Mouse (Mus musculus): ENCODE measurements at regions not wholly inside any gene's neighbourhood (a gene's known extent, or its start where the extent isn't known, plus 50 kb on each side); places are given as distances from the start of the nearest gene placed in this dataset.
A peak's percentile ranks its signal among the peaks of the same experiment; 100 is the strongest.

DNA sequence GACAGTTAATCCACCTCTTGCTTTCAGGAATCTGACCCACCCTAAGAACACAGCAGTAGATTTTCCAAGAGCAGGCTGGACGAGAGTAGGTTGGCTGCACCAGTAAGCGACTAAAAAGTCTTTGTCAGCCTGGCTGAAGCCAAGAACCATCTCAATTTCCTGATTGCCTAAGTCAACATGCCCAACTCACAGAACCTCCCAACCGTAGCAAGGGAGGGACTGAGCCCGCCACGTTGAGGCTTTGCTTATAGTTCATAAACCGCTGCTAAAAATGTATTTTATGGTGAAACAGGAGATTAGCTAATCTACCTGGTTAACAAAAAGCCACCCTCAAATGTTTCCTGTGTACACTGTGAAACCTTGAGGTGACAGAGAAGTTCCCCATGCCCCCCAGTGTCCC lies 115.4 kb upstream of the Tbl1xr1 start:
- DNase-seq (ENCODE audit: extremely low spot score), result no peak

GRCm38 (mm10) chr3:21961746-21962145 lies 114.7 kb upstream of the Tbl1xr1 start:
- no peak for DNase-seq (ENCODE audit: extremely low spot score)

- DNase-seq (ENCODE audit: extremely low spot score), result no peak
Measured at GRCm38 (mm10) chr3:21962360-21962782, 114.1 kb upstream of the Tbl1xr1 start.

- peak; percentile 22 for DNase-seq (ENCODE audit: extremely low spot score)
Measured at GRCm38 (mm10) chr3:21962921-21963732, 113.3 kb upstream of the Tbl1xr1 start.

DNA sequence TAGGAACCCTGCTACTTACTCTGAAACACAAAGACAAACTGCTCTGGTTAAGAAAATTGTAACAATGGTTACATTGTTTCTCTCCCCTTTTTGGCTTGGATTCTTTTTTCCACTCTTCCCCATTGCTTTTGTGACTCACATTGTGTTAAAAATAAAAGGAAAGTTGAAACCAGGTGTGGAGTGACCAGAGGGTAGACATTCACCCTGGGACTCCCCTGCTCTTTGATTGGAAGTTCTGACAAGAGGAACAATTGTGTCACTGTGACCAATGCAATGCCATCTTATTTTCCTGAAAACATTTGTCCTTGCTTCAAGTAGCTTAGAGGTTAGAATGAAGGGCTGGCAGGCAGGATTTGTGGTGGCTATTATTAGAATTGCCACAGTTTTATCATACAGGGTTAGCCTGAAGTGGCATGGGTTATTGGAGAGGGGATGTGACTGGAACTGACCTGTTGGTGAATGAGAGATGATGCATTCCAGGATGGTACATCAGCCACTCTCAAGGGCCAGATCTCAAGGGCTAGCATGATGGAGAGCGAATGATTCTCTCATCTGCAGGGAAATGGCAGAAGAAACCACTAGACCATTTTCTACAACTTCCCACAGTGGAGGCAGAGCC lies 112.6 kb upstream of the Tbl1xr1 start:
- DNase-seq (ENCODE audit: extremely low spot score), result peak; percentile 19

- no peak for DNase-seq (ENCODE audit: extremely low spot score)
Measured at GRCm38 (mm10) chr3:21964438-21964837, 112.0 kb upstream of the Tbl1xr1 start.

DNA sequence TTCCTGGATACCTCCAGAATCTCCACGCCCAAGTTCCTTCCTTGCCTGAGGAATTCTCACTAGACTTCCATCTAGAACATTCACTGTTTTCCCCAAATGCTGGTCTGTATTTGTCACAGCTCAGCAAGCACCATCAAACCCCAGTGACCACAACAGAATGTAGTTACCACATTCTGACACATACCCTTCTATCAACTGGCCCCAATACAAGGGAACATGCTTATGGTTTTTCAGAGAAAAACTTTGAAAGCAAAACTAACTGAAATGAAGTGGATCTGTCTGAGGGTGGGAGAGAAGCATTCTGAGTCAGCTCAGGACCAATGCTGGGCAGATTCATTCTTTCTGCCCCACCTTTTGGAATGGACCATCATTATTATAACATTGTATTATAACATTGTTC lies 110.9 kb upstream of the Tbl1xr1 start:
- DNase-seq (ENCODE audit: extremely low spot score), result no peak

GRCm38 (mm10) chr3:21971731-21972130 lies 104.7 kb upstream of the Tbl1xr1 start:
- no peak for DNase-seq (ENCODE audit: extremely low spot score)

- DNase-seq (ENCODE audit: extremely low spot score), result no peak
Measured at GRCm38 (mm10) chr3:21973153-21973552, 103.3 kb upstream of the Tbl1xr1 start.

DNA sequence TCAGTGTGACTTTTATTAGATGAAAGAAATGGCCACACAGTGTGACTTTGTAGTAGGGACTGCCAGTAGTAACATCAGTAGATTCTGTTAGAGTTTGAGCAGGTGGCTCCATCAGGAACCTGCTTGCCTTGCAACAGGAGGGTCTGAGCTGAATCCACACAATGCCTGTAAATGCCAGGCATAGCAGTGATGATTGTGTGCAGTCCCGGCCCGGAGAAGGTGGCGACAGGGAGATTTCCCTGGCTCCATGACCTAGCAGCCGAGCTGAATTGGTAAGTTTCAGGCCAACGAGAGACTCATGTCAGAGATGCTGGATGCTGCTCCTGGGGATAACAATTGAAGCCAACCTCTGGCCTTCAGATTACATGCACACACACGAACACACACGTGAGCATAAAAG lies 102.8 kb upstream of the Tbl1xr1 start:
- no peak for DNase-seq (ENCODE audit: extremely low spot score)

DNA sequence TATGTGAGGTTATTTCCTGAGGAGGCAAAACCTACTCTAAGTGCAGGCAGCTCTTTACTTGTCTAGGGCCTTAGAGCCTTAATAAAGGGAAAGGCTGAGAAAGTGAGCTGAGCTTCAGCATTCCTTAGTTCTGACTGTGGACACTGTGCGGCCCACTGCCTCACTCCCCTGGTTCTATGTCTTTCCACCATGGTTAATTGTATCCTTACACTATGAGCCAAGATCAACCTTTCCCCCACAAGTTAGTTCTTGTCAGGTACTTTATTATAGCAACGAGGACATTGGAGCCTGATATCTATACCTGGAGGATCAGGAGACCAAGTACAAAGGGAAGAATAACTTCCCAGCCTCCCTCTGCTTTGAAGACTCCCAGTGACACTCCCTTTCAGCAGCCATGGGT lies 101.7 kb upstream of the Tbl1xr1 start:
- DNase-seq (ENCODE audit: extremely low spot score), result no peak

DNA sequence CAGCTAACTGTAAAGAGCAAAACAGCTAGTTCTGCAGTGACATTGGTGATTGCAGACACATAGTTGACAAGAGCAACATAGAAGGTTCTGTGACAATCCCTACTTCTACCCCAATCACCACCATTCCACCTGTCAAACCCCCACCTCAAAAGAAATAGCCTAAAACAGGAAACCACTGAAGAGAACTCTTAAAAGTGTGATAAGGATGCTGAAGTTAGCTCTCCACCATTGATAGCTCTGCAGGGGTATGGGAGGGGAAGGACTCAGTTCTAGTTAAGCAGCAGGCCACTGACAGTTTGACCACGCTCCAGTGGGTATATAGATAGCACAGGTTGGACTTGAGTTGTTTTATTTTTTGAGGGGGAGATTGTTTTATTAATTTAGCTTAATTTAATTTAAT lies 98.7 kb upstream of the Tbl1xr1 start:
- no peak for DNase-seq (ENCODE audit: extremely low spot score)

- no peak for DNase-seq (ENCODE audit: extremely low spot score)
Measured at GRCm38 (mm10) chr3:21982991-21983390, 93.5 kb upstream of the Tbl1xr1 start.

DNA sequence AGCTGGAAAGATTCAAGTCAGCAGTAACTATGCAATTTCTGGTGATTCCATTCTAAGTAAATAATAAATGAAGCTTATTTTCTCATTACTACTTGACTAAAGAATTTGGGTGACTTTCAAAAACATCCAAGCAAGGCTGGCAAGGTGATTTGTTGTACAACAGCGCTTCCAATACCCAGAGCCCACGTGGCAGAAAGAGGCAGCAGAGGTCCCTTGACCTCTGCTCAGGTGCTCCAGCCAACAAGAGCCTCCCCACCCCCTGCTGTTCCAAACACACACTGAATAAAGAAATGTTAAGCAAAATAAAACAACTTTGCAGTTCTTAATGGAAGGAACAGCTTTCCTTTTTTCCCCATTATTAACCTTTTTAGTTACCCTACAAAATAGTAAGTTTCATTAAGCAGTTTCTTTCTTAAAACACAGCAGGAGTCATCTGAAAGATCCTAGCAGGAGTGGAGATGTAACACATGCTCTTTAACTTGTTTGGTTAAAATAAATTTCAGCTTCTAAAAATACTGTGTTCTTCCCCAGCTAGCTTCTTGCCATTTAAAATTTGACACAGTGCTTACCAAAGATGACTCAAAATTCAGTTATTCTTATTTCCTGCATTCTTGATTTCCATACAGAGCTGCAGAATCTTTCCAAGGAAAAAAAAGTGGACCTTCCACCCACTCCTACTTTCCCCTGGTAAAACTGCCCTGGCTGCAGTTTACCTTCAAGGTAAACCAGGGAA lies 92.3 kb upstream of the Tbl1xr1 start:
- DNase-seq (ENCODE audit: extremely low spot score), result no peak

- DNase-seq (ENCODE audit: extremely low spot score), result no peak
Measured at GRCm38 (mm10) chr3:21984807-21985206, 91.6 kb upstream of the Tbl1xr1 start.

- no peak for DNase-seq (ENCODE audit: extremely low spot score)
Measured at GRCm38 (mm10) chr3:21986164-21986892, 90.1 kb upstream of the Tbl1xr1 start.

DNA sequence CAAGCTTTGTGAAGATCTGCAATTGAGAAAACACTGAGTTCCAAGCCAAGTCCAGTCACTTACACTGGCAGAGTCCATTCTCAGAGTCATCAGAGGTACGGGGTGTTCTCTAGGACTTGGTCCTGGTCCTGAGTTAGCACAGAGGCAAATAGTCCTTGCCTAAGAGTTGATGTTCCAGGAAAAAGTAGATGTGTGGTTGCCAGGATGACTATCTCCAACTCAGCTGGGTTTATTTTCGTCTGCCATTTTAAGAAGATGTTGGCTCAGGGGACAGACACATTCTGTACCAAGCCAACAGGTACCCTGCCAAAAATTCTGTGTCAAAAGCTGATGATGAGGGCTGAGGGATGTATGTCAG lies 89.6 kb upstream of the Tbl1xr1 start:
- DNase-seq (ENCODE audit: extremely low spot score), result no peak

GRCm38 (mm10) chr3:21987455-21988009 lies 88.9 kb upstream of the Tbl1xr1 start:
- no peak for DNase-seq (ENCODE audit: extremely low spot score)

- DNase-seq (ENCODE audit: extremely low spot score), result no peak
Measured at GRCm38 (mm10) chr3:21988010-21988531, 88.4 kb upstream of the Tbl1xr1 start.

DNA sequence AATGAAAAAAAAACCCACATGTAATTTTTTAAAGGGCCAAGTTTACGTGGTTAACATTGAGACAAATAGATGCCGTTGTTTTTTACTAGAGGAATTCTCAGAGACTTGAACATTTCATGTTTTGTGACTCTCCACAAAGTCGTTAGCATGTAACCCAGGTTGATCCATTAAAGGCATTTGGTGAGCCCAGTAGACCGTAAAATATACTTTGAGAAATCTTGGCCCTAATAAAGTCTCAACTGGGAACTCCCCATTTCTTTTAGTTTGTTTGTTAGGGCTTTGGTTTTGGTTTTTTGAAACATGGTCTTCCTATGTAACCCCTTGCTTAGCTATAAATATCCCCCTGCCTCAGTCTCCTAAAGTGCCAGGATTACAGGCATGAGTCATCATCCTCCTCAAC lies 85.9 kb upstream of the Tbl1xr1 start:
- no peak for DNase-seq (ENCODE audit: extremely low spot score)

- DNase-seq (ENCODE audit: extremely low spot score), result no peak
Measured at GRCm38 (mm10) chr3:21991681-21992152, 84.7 kb upstream of the Tbl1xr1 start.
